Mouse (Mus musculus) stomach, embryonic 15.5 days (tissue): ENCODE measurements at regions not wholly inside any gene's neighbourhood (a gene's known extent, or its start where the extent isn't known, plus 50 kb on each side); places are given as distances from the start of the nearest gene placed in this dataset.

ENCODE experiments used
- ATAC-seq: fragments of 200-750 bp; cut with Nextera tagmentation; 2 replicates; pipeline ENCODE4 v1.8.0; 2017; ENCODE audit warnings: low read depth, moderate number of reproducible peaks, moderate TSS enrichment; ENCODE audit not compliant: insufficient read depth, low FRiP score
- H3K27ac ChIP-seq: fragments of 300-500 bp; sonication (generic); 2 replicates; pipeline ENCODE4 v1.5.1; 2015; ENCODE audit warnings: mild to moderate bottlenecking, inconsistent platforms
- H3K27me3 ChIP-seq: fragments of 300-500 bp; sonication (generic); replicated peaks from 2 replicates; pipeline ENCODE4 v1.6.1; 2015; ENCODE audit warnings: inconsistent platforms
- H3K36me3 ChIP-seq: fragments of 300-500 bp; sonication (generic); 2 replicates; pipeline ENCODE4 v1.6.1; 2015; ENCODE audit warnings: inconsistent platforms
- H3K4me1 ChIP-seq: fragments of 300-500 bp; sonication (generic); 2 replicates; pipeline ENCODE4 v1.6.1; 2015; ENCODE audit warnings: inconsistent platforms
- H3K4me2 ChIP-seq: fragments of 300-500 bp; sonication (generic); 2 replicates; pipeline ENCODE4 v1.6.1; 2015; ENCODE audit warnings: mild to moderate bottlenecking, inconsistent platforms
- H3K4me3 ChIP-seq: fragments of 300-500 bp; sonication (generic); replicated peaks from 2 replicates; pipeline ENCODE4 v1.5.1; 2015; ENCODE audit warnings: inconsistent platforms
- H3K9ac ChIP-seq: fragments of 300-500 bp; sonication (generic); 2 replicates; pipeline ENCODE4 v1.6.1; 2015; ENCODE audit warnings: inconsistent platforms
- H3K9me3 ChIP-seq: fragments of 300-500 bp; sonication (generic); 2 replicates; pipeline ENCODE4 v1.6.1; 2016; ENCODE audit warnings: inconsistent platforms
- WGBS: fragments of 180-500 bp; shearing (Covaris S2); methylation state at CpG from one replicate; pipeline ENCODE4 v1.1.7; 2015; 5-methylcytosine and 5-hydroxymethylcytosine counted together

DNA sequence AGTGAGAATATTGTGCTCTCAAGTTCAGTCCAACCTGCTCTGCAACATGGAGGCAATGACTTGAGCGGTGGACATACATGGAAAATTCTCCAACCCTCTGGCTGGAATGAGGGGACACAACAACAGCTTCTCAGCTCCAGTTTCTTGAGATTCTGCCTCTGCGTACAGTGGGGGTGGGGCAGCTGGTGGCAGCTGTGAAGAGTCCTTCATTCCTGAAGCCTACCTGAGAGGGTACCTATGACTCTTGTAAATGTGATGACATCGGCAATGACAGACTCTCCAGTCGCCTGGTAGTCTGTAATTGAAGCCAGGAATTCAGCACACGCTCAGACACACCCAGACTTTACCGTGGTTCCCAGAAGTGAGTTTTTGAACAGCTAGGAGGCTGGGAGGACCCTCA, 58.5 kb upstream of the Hoxc13 start:
- Histone ChIP-seq H3K27me3 (no peaks in the 10 kb centered on the region), H3K36me3 (no peaks in the 10 kb centered on the region), H3K4me3 (no peak overlapping the region), H3K27ac (no peak overlapping the region), H3K9ac (no peak overlapping the region), H3K4me1 (no peaks in the 10 kb centered on the region), H3K9me3 (no peaks in the 10 kb centered on the region), H3K4me2 (no peak overlapping the region)
- no peak for ATAC-seq
- WGBS, result 72% methylated on average over 6 of the region's 6 CpGs

DNA sequence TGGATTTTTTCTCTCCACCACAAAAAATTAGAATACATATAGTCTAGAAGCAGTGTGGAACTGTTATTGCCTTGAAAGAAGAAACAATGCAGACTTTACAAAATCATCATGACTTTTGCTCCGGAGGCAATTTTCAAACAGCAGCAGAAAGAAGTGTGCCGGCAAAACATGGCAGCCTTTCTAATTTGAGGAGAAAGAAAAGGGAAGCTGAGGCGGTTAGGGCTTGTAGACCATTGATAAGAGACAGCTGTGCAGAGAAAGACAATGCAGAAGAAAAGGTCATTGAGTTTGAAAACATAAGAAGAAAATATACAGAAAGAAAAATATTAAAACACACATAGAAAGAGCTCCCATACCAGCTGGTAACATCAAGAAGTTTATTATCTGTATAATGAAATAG, 54.1 kb upstream of the Hoxc13 start:
- no peaks in the 10 kb centered on the region for H3K4me1 ChIP-seq
- H3K4me2 ChIP-seq, result no peak overlapping the region
- no peak overlapping the region for H3K9ac ChIP-seq
- no peaks in the 10 kb centered on the region for H3K36me3 ChIP-seq
- no peak overlapping the region for H3K27ac ChIP-seq
- no peaks in the 10 kb centered on the region for H3K27me3 ChIP-seq
- no peak for ATAC-seq
- no peaks in the 10 kb centered on the region for H3K9me3 ChIP-seq
- WGBS, result 71% methylated on average over 3 of the region's 3 CpGs
- no peak overlapping the region for H3K4me3 ChIP-seq
